Mouse (Mus musculus) NIH3T3 (cell line): ENCODE measurements around the gene Zranb3.
A peak's percentile ranks its signal among the peaks of the same experiment; 100 is the strongest.
"Not testable (repeated sequence)": the region's sequence is repeated elsewhere in the genome, so short reads cannot be mapped to it uniquely, and the experiment has no call there.

ENCODE experiments used
- DNase-seq: peaks from one replicate; pipeline ENCODE4 v3.0.0-alpha.2; 2012; ENCODE audit warnings: low read depth

Gene Zranb3

DNA sequence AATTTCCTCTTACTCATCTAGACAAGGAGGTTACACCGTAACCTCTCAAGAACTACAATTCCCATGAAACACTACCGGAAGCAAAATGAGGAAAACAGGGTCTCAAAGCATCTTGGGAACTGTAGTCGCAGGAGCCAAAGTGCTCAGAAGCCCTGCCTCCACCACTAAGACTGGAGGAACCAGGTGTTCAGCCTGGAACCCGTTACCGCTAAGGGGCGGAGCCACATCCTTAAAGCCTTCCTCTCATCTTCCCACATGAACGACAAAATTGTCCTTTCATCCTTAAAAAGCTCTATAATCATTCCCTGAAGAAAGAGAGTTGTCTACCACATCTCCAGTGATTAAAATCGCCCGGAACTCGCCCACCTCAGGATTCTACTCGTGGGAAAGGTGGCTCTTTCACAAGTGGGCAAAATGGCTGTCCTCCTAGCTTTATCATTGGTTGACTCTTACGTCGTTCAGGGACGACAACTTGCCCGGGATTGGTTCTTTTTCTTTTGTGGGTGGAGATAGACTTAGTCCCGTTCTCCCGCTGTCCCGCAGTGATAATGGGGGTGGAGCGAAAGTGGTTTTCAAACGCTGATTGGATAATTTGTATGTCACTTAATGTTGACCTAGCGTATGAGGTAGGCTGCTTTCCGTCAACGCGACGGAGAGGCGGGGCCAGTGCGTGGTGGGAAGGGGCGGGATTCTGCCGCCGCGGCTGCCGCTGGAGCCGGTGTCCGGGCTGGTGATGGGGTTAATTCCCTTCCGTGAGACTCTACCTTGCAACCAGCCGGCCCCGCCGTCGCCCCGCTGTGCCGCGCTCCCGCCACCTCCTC lies at the start of gene Zranb3, which contains the start of gene R3hdm1:
Gene Zranb3, minus strand, starts transcription at position 407 of the 821 bp plus-strand sequence.
Gene R3hdm1, plus strand, starts transcription at position 661 of the 821 bp plus-strand sequence.
- DNase-seq = peak; percentile 99

DNA sequence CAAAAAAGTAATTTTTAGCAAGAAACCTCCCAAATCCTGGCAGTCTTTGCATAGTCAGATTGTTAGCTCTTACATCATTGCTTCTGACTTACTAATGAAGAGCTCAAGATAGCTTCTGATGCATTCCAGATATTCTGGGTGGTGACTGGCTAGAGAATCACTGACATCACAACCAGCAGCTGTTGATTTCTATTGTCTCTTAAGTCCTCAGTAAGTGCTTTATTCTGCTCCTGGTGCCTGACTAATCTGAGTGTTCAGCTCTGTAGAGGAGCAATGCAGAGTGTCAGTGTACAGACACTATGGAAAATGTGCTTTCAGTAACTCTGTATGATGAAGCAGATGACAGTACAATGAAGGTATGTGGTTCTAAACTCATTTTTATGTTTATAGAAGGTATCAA lies 38.9 kb upstream of the Zranb3 start:
- DNase-seq = no peak

DNA sequence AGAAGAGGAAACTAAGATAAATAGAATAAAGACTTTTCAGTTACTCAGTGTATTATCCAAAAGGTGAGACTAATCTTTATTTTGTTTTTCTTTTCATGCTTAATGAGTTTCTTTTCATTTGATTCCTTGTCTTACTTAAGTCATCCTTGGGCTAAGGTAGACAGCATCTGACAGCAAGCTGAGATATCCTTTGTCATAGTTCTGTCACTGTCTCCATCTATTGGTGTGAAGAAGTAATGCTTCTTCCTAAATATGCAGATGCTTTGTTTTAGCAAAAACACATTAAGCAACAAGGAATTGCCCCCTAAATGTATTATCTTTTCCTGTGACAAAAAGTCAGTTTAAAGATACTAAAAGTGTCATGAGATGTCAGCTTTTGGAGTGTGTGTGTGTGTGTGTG lies 38.2 kb upstream of the Zranb3 start:
- DNase-seq = peak; percentile 58

DNA sequence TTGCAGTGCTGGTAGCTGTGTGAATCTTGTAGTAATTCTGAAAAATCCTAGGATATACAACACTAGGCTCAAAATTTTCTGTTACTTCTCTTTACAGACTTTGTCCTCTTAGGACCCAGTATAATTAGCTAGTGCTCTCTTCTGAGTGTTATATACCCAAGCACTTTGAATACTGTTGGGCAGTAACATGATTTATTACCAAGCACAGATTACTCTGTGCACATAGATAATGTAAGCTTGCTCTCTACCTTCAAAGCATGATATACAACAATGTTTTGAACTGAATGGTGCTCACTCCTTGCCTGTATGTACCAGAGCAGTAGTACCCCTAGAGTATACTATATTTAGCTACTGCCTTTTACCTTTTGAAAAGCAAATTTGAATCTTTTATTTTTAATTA lies 33.4 kb upstream of the Zranb3 start:
- not testable (repeated sequence) for DNase-seq

DNA sequence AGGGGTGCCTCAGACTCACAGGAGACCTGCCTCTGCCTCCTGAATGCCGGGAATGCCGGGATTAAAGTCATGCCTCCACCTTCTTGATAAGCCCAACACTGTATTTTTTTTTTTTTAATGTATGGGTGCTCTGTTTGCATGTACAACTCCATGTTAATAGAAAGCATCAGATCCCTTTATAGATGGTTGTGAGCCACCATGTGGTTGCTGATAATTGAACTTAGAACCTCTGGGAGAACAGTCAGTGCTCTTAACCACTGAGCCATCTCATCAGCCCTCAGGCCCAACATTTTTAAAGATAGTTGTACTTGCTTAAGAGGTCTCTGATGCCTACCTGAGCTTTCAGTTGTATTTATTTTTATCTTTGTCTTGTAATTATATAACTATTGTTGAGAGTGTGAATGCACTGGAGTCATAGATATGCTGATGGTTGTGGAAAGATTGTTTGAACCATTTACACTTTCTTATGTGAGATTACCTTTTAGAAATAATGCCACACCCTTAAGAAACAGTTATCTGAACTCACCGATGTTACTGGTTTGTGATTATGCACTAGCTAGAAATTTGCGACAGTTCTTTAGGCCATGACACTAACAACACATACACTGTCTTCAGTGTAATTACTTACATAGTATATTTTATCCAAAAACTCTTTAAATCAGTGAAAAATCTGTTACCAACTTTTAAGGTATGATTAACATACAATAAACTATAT lies 18.2 kb upstream of the Zranb3 start:
- DNase-seq = no peak

DNA sequence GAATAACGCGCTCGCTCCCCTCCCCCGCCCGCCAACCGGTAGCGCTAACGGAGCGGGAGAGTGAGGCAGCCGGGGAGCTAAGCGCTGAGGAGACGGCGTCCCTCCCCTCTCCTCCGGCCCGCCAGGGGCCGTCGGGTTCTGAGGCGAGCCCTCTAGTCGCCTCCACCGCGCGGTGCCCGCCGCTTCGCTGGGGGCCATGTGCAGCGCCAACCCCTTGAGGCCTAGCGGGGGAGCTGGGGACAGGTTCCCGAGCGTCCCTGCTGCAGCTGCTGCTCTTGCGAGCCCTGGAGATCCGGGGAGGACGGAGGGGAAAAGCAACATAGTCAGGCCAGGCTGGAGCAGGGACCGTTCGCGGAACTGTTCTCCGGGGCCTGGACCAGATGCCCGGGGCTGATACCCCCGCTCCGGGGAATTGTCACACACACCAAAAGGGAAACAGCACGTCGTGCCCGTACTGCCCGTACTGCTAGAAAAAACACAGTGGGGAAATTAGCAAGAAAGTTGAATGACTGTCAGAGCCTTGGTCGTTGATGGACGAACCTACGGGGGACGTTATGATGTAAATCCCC lies 757 bp upstream of the Zranb3 start:
- no peak for DNase-seq

DNA sequence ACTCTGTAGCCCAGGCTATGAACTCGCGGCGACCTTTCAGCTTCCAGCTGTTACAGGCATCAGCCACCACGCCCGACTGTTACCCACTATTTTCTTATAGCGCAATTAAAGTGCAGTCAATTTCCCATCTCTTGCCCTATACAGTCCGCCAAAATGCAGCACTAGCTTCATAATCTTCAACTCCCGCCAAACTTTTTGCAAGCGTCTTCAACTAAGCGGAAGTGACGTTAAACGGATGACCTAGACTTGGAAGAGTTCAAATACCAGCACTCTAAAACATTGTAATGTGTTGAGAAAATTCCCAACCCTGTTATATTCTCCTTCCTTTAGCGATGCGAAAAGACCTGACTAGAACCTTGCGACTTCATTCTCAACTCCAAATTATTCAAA lies 601 bp downstream of the Zranb3 start:
- peak; percentile 84 for DNase-seq

DNA sequence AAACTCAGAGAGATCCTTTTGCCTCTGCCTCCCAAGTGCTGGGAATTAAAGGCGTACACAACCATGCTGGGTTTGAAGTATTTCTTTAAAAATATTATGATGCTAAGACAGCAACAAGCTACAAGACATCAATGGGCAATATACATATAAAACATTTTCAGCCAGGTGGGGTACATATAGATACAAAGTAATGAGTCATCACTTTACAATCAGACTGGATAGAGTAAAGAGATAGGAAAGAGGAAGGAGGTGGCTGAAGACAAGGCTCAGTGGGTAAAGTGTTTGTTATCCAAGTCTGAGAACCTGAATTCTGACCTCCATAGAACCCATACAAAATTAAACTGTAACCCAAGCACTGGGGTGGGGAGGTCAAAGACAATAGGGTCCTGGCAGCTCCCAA lies 4.5 kb downstream of the Zranb3 start:
- DNase-seq = no peak

DNA sequence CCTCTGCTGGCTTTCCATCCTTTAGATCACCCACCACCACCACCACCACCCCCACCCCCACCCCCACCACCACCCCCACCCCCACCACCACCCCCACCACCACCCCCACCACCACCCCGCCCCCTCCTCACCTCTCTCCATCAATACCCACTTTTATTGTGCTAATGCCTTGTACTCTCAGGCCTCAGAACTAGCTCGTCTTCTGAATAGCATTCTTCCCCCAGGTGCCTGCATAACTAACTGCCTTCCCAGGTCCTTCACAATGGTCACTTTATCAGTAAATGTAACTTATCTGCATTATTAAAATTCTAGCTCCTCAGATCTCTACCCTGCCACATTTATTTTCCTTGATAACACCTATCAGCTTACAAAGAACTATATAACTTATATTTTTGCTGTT lies 8.2 kb downstream of the Zranb3 start:
- no peak for DNase-seq

DNA sequence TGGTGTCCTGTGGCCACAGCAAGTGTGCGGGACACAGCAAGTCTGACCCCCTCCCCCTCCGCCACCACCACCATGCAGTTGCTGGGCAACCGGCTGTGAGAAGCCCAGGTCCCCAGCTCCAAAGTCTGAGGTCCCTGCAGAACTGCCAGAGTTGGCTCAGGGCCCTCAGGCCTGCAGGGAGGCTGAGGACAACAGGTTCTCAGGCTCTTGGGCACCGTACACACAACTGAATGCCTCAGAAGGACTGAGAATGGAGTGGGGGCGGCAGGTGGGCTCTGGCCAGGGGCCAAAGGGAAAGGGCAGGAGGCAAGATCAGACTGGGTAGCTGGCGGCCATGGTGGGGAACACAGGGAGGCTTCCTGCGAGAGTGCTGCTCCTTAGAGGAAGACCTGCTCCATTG lies 20.0 kb downstream of the Zranb3 start:
- DNase-seq = no peak

DNA sequence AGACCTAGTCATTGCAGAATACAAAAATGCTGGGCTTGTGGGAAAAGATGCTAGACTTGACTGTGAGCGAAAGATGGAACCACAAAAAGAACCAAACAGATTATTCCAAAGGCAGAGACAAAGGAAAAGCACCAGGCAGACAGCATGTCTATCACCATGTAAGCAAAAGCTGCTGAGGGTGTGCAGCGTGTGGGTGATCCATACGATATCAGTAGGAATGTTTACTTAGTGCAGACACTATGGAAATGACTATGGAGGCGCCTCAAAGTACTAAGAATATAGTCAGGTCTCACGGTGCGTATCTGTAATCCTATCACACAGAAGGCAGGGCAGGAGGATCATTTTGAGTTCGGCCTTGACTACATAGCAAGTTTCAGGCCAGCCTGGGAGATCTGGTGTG lies 21.0 kb downstream of the Zranb3 start:
- no peak for DNase-seq

DNA sequence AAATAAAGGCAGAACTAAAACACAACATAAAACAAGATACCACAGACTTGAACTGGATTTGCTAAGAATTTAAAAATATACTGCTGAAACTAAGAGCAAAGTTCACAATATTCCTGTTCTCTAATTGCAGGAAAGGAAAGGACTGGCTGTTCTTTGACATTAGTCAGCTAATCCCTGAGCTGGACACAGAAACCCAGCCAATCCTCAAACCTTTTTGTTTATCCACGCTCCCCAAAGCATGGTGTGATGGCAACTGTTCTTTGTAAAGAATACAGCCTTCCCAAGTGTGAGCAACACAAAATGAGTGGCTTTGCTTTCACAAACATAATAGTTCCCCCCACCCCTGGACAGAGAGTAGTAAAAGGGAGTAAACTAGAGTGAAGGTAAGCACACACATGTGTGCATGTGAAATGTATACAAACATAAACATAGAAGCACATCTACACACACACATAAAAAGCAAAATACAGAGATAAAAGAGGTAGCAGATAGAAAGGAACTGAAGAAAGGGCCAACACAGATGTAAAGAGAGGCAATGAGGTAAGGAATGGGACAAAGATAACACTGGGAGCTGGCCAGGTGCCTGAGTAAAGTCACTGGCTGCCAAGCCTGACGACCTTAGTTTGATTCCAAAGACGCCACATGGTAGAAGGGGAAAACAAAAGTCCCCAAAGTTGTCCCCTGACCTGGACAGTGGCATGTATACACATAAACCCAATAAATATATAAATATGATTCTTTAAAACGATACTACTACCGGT lies 21.7 kb downstream of the Zranb3 start:
- no peak for DNase-seq

DNA sequence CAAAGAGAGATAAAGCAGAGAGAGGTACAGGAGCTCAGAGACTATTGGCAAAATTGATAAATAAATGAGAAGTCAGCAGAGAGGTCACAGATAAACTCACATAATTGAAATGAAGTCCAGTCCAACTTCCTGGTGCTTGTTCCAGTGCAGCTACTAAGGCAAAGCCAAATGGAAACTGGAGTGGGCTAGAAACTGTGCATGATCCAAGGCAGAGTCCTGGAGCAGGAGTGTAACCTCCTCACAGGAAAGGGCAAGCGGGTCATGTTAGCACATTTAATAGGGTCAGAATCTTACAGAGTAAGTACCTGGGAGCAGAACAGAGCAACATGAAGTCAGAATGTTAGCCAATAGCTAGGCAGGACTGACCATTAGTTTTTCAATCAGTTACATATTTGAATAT lies 24.2 kb downstream of the Zranb3 start:
- no peak for DNase-seq

DNA sequence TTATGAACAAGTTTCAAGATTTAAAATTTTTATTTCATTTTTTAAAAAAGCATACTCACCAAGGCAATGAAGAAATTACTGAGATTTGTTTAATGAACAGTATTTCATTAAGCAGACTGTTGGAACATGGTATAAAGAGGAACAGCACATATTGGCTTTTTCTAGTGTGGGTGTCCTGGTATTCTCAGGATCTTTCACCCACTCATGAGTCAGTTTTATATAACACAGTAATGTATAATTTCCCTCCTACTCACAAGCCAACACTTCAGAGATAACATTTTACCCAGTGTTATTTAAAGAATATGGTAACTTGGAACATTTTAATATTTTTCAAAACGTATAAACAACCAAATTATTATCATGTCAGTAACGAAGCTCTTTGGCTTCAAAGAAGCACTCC lies 25.1 kb downstream of the Zranb3 start:
- no peak for DNase-seq

DNA sequence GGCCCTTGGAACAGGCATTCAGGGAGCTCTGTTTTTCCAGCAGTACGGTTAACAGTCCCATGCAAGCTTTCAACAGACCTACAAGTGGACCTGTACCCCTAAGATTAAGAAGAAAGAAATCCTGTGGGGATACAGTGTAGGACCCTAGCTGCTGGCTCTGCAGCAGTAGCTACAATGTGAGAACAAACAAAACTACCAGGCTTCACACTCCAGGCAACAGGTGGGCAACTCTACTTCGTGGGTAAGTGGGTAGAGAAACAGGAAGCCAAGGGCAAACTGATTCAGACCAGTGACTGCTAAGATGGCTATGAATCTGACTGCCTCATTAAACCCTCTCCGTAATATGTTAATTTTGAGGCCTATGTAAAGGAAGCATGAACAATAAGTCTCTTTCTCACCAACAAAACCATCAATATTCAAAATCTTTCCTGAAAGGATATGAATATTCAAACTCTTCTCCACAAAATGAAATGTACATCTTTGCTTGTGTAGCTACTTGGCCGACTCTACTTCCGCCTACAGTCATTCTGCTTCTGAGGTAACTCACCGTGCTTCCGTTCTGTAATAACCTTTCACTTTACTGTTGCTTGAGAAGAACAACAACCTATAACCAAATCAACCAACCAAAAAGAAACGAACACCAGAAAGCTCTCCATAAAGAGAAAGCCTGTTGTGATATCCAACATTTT lies 25.9 kb downstream of the Zranb3 start:
- no peak for DNase-seq

DNA sequence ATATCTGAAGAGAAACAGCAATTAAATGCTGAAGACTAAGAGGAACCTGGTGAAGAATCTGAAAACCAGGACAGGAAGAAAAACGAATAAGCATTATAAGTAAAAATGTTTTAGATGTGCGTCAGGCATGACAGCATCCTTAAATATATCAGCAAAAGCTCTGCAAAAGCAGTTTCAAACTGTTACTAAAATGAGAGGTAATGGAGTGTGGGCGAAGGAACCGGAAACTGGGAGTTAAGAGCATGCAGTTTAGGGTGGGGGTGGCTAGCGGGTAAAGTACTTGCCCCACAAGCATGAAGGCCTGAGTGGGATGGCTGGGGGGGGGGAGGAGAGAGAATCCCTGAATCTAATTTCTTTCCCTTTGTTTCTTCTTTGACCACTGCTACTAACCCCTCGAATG lies 29.8 kb downstream of the Zranb3 start:
- DNase-seq = no peak

DNA sequence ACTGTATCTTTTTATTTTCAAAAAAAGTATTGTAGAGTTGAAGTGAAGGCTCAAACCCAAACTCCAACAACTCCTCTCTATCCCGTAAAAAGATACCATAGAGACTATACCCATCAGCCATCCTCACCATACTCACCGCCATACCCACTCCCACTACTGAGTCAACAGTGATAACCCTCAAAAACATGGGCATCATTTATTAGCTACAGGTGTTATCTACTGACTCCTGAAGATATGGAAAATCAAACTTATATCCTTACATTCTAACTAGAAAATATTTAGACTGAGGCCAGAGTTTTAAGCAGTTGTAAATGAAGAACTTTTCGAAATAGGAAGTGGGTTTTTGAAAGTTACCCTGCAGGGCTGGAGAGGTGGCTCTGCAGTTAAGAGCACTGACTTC lies 32.8 kb downstream of the Zranb3 start:
- no peak for DNase-seq

DNA sequence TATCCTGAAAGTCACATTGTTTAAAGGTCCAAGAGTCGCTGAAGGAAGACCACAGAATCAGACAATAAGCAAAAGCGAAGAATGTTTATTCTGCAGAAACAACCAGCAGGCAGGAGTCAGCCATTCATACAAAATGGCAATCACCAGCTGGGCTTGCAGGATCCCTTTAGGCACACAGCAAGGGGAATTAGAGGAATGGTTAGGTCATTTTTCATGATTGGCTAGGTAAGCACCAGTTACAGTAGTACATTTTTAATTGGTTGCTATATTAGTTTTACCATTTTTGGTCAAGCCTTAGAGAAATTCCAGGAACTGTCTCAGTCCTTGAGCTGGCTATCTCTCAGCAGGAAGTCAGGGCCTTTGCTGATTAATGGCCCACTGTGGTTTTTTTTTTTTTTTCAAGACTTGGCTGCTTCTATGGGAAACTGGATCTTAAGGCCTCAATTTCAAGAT lies 33.9 kb downstream of the Zranb3 start:
- peak; percentile 64 for DNase-seq

DNA sequence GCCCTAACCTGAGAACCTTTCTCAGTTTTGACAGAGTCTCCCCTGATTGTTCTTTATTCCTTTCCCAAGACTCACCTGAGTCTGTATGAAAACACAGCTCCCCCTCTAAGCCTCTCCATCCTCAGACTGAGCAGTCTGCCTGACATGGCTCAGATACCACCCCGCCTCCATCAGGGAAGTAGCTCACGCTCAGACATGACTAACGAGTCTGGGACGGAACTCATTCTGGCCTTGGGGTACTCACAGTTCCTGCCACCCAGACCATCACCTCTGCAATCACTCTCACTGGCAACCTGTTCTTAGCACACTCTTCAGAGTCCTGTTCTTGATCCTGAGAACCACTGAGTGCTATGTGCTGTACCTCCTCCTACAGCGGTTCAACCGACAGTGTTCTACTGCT lies 38.1 kb downstream of the Zranb3 start:
- DNase-seq = no peak

DNA sequence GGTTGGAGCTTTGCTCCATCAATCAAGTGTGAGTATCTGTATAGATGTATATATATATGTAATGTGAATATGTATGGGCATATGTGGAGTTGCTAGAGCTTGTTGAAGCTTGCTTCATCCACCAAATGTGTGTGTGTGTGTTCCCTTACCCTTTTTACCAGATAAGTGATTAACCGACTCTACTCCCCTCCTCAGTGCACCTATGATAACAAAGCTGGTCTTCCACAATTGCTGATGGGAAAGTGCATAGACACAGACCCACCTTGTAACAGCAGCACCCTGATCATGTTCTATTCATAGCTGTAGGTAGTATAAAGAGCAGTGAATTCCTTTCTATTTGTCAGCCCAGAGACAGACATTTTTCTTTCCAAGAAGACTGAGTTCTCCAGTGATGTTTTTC lies 40.7 kb downstream of the Zranb3 start:
- no peak for DNase-seq

DNA sequence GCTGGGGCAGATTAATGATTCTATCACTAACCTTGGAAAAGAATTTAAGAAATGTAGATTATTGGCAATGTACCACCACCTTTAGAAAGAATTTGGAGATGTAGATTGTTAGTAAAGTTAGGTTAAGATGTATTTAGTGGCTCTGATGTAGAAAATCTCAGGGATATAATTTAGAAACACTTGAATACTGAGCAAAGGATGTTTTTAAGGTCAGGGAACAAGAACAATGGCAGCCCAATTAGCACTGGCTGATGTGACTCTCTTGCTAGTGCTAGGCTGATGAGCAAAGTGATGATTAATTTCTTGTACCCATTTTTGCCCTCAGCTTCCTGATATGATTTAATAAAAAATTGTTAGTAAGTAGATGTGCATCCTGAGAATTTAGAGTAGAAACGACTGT lies 41.4 kb downstream of the Zranb3 start:
- DNase-seq = no peak
